Mouse (Mus musculus) midbrain, postnatal 0 days (tissue): Measurements from ENCODE around the gene Gps2. TPM values are rescaled to one million over a fixed set of nuclear protein-coding genes. Genes with fewer than 3 reads are reported as not detected.

ENCODE experiments used
- ATAC-seq: fragments of 200-750 bp; cut with Nextera tagmentation; 2 replicates; pipeline ENCODE4 v1.8.0; 2017; ENCODE audit warnings: moderate number of reproducible peaks, mild to moderate bottlenecking, moderate TSS enrichment, moderate library complexity; ENCODE audit not compliant: low FRiP score
- DNase-seq: peaks from one replicate; pipeline ENCODE4 v3.0.0-alpha.2; 2015; ENCODE audit warnings: low spot score
- H3K27ac ChIP-seq: fragments of 300-500 bp; sonication (generic); 2 replicates; pipeline ENCODE4 v1.5.1; 2014; ENCODE audit warnings: low read depth, mild to moderate bottlenecking, low read length, mixed read lengths
- H3K27me3 ChIP-seq: fragments of 300-500 bp; sonication (generic); 2 replicates; pipeline ENCODE4 v1.6.1; 2014; ENCODE audit warnings: low read length, control low read depth, mixed read lengths; ENCODE audit not compliant: insufficient read depth
- H3K36me3 ChIP-seq: fragments of 300-500 bp; sonication (generic); 2 replicates; pipeline ENCODE4 v1.6.1; 2014; ENCODE audit warnings: low read length, control low read depth, mixed read lengths; ENCODE audit not compliant: insufficient read depth
- H3K4me1 ChIP-seq: fragments of 300-500 bp; sonication (generic); 2 replicates; pipeline ENCODE4 v1.6.1; 2014; ENCODE audit warnings: mild to moderate bottlenecking, control low read depth, antibody characterized with exemption, low read length, mixed read lengths; ENCODE audit not compliant: insufficient read depth
- H3K4me2 ChIP-seq: fragments of 300-500 bp; sonication (generic); 2 replicates; pipeline ENCODE4 v1.6.1; 2014; ENCODE audit warnings: low read depth, mild to moderate bottlenecking, low read length, mixed read lengths; ENCODE audit not compliant: poor library complexity, severe bottlenecking
- H3K4me3 ChIP-seq: fragments of 300-500 bp; sonication (generic); 2 replicates; pipeline ENCODE4 v1.5.1; 2014; ENCODE audit warnings: low read depth, mild to moderate bottlenecking, low read length, moderate library complexity
- H3K9ac ChIP-seq: fragments of 300-500 bp; sonication (generic); replicated peaks from 2 replicates; pipeline ENCODE4 v1.6.1; 2014; ENCODE audit warnings: mild to moderate bottlenecking, low read length, moderate library complexity, mixed read lengths; ENCODE audit not compliant: poor library complexity, severe bottlenecking
- H3K9me3 ChIP-seq: fragments of 300-500 bp; sonication (generic); 2 replicates; pipeline ENCODE4 v1.6.1; 2016; ENCODE audit warnings: low read length, control low read depth
- CTCF ChIP-seq: IDR thresholded peaks from 2 replicates; pipeline ENCODE4 v1.5.1; 2016; ENCODE audit warnings: antibody characterized with exemption, mild to moderate bottlenecking
- WGBS: fragments of 180-500 bp; shearing (Covaris S2); extraction: QIAGEN DNeasy Blood & Tissue Kit; methylation state at CpG from one replicate; pipeline ENCODE4 v1.1.7; 2014; 5-methylcytosine and 5-hydroxymethylcytosine counted together
- polyA plus RNA-seq: library from polyadenylated mRNA; unstranded; fragments of >200 nt; fragmentation: Nextera tagmentation; extraction: Ambion mirVana; gene quantifications from 2 replicates; pipeline ENCODE4 v1.2.1, GENCODE M21; 2015
- total RNA-seq: library from RNA; depleted of rRNA; stranded (reverse); fragments of >200 nt; gene quantifications from 2 replicates; pipeline ENCODE4 v1.2.3, GENCODE M21; 2014

Gene Gps2
- total and polyA plus RNA-seq, 2 experiments from 2014 or later = 47.6 to 60.3 TPM

DNA sequence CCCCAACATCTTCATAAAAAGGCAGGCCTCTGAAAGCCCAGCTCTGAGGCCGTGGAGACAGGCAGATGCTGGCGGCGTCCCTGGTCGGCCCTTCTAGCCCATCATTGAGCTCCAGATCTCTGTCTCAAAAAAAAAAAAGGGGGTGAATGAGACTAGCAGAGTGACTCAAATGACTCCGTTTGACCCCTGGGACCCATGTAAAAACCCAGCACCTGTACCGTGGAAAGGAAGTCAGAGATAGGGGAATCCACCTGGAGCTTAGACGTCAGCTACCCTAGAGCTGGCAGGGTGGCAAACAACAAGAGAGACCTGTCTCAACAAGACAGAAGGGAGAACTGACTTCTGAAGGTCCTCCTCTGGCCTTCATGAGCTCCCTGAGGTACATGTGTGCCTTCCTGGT is 41.9 kb upstream of the Gps2 start:
- Histone ChIP-seq H3K27me3 (no peaks in the 10 kb centered on the region), H3K4me3 (no peak overlapping the region), H3K27ac (no peak overlapping the region), H3K4me2 (no peak overlapping the region), H3K9ac (no peak overlapping the region), H3K9me3 (no peaks in the 10 kb centered on the region), H3K4me1 (no peaks in the 10 kb centered on the region), H3K36me3 (no peaks in the 10 kb centered on the region)
- no peak for DNase-seq
- no peak for TF ChIP-seq CTCF
- WGBS = 86% methylated on average over 7 of the region's 7 CpGs
- ATAC-seq = no peak

- WGBS = 75% methylated on average over 4 of the region's 4 CpGs
- no peaks in the 10 kb centered on the region for H3K36me3 ChIP-seq
- H3K27me3 ChIP-seq = no peaks in the 10 kb centered on the region
- no peak for ATAC-seq
- no peak for TF ChIP-seq CTCF
- H3K9me3 ChIP-seq = no peaks in the 10 kb centered on the region
- H3K4me1 ChIP-seq = no peaks in the 10 kb centered on the region
- no peak overlapping the region for H3K4me3 ChIP-seq
- H3K9ac ChIP-seq = no peak overlapping the region
- DNase-seq = no peak
- H3K4me2 ChIP-seq = no peak overlapping the region
- no peak overlapping the region for H3K27ac ChIP-seq
Measured at GRCm38 (mm10) chr11:69872451-69872850, 41.2 kb upstream of the Gps2 start.

GRCm38 (mm10) chr11:69876186-69876585 is 37.5 kb upstream of the Gps2 start:
- Histone ChIP-seq H3K36me3 (no peaks in the 10 kb centered on the region), H3K4me1 (no peaks in the 10 kb centered on the region), H3K4me2 (no peak overlapping the region), H3K27me3 (no peaks in the 10 kb centered on the region), H3K9me3 (no peaks in the 10 kb centered on the region), H3K27ac (no peak overlapping the region), H3K9ac (no peak overlapping the region), H3K4me3 (no peak overlapping the region)
- 68% methylated on average over 7 of the region's 7 CpGs for WGBS
- no peak for TF ChIP-seq CTCF
- DNase-seq = no peak
- ATAC-seq = no peak

DNA sequence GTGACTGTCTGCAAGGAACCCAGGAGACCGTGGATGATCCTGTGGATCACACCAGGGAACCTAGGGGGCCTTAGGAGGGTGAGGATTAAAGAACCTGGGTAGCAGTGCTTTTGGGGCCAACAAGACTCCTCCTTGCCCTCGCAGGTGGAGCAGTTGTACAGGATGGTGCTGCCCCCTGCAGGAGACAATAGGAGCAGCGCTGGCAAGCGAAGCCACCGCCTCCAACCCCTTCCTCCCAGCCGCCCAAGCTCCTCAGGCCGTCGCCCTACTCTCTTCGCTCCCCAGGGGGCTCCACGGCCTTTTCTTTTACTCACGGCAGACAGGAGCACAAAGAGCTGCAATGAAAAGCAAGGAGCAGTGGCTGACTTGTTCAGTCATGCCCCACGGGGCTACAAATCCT is 36.8 kb upstream of the Gps2 start:
- H3K4me3 ChIP-seq = no peak overlapping the region
- ATAC-seq (no peak), DNase-seq (peak; percentile 83)
- H3K36me3 ChIP-seq = no peaks in the 10 kb centered on the region
- peak overlapping the region; percentile 10; the same call in 1 of the 2 replicates for H3K4me2 ChIP-seq
- no peaks in the 10 kb centered on the region for H3K4me1 ChIP-seq
- H3K9me3 ChIP-seq = no peaks in the 10 kb centered on the region
- no peak overlapping the region for H3K9ac ChIP-seq
- TF ChIP-seq CTCF = peak; percentile 80
- no peaks in the 10 kb centered on the region for H3K27me3 ChIP-seq
- no peak overlapping the region for H3K27ac ChIP-seq
- WGBS = 3% methylated on average over 12 of the region's 12 CpGs

DNA sequence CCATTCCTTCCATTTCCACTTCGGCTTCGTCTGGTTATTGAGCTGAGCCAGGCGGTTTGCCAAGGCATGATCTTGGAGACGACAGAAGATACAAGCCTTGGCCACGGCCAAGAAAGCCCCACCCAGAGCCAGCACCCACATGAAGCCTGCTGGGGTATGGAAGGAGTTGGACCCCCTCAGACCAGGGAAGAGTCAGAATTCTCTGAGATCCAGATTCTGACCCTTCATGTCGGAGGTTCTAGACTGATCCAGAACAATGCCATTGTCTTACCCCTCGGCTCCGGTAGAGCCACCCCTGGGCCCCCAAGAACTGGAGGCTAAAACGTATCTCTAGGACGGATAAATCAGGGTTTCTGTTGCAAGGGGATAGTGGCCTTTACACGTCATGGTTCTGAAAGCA is 35.8 kb upstream of the Gps2 start, which contains the start of gene Tmem95:
Gene Tmem95 (minus strand): TSS at position 141 of the 400 bp plus-strand sequence.
- Histone ChIP-seq H3K27me3 (no peaks in the 10 kb centered on the region), H3K27ac (0 out of 2 replicates have a peak within 1 kb of the TSS, but pooled peaks have one; percentile 32), H3K4me2 (peak within 1 kb of the TSS; percentile 10; the same call in 1 of the 2 replicates), H3K9ac (0 out of 2 replicates have a peak within 1 kb of the TSS, but pooled peaks have one; percentile 24), H3K9me3 (no peaks in the 10 kb centered on the region), H3K4me3 (no peak within 1 kb of the TSS), H3K36me3 (no peaks in the 10 kb centered on the region), H3K4me1 (no peaks in the 10 kb centered on the region)
- 87% methylated on average over 11 of the region's 11 CpGs for WGBS
- DNase-seq = no peak
- ATAC-seq = no peak
- no peak for TF ChIP-seq CTCF

- 42% methylated on average over 3 of the region's 3 CpGs for WGBS
- H3K9ac ChIP-seq = 0 out of 2 replicates have a peak overlapping the region, but pooled peaks have one; percentile 24
- no peak overlapping the region for H3K4me2 ChIP-seq
- no peak overlapping the region for H3K4me3 ChIP-seq
- 0 out of 2 replicates have a peak overlapping the region, but pooled peaks have one; percentile 32 for H3K27ac ChIP-seq
- H3K9me3 ChIP-seq = no peaks in the 10 kb centered on the region
- ATAC-seq (no peak), DNase-seq (peak; percentile 18)
- no peak for TF ChIP-seq CTCF
- no peaks in the 10 kb centered on the region for H3K4me1 ChIP-seq
- no peaks in the 10 kb centered on the region for H3K36me3 ChIP-seq
- no peaks in the 10 kb centered on the region for H3K27me3 ChIP-seq
Measured at GRCm38 (mm10) chr11:69878399-69878798, 35.3 kb upstream of the Gps2 start.
